Mouse (Mus musculus) midbrain, embryonic 14.5 days (tissue): ENCODE data around the gene Cyp2t4. TPM values are rescaled to one million over a fixed set of nuclear protein-coding genes. Genes with fewer than 3 reads are reported as not detected.

Source experiments
- ATAC-seq: fragments of 200-750 bp; cut with Nextera tagmentation; 2 replicates; pipeline ENCODE4 v1.8.0; 2017; ENCODE audit warnings: moderate number of reproducible peaks, moderate library complexity; ENCODE audit not compliant: low FRiP score, low TSS enrichment
- DNase-seq: peaks from one replicate; pipeline ENCODE4 v3.0.0-alpha.2; 2015
- H3K27ac ChIP-seq: fragments of 300-500 bp; sonication (generic); replicated peaks from 2 replicates; pipeline ENCODE4 v1.5.1; 2014; ENCODE audit warnings: mild to moderate bottlenecking, low read depth, low read length, moderate library complexity
- H3K27me3 ChIP-seq: fragments of 300-500 bp; sonication (generic); 2 replicates; pipeline ENCODE4 v1.6.1; 2014; ENCODE audit warnings: low read length, control low read depth, mixed read lengths; ENCODE audit not compliant: control insufficient read depth, insufficient read depth
- H3K36me3 ChIP-seq: fragments of 300-500 bp; sonication (generic); 2 replicates; pipeline ENCODE4 v1.6.1; 2014; ENCODE audit warnings: low read length, control low read depth; ENCODE audit not compliant: control insufficient read depth, insufficient read depth
- H3K4me1 ChIP-seq: fragments of 300-500 bp; sonication (generic); 2 replicates; pipeline ENCODE4 v1.6.1; 2014; ENCODE audit warnings: mild to moderate bottlenecking, antibody characterized with exemption, low read length, control low read depth; ENCODE audit not compliant: control insufficient read depth, insufficient read depth
- H3K4me2 ChIP-seq: fragments of 300-500 bp; sonication (generic); 2 replicates; pipeline ENCODE4 v1.6.1; 2014; ENCODE audit warnings: mild to moderate bottlenecking, low read length, moderate library complexity
- H3K4me3 ChIP-seq: fragments of 300-500 bp; sonication (generic); replicated peaks from 2 replicates; pipeline ENCODE4 v1.5.1; 2014; ENCODE audit warnings: low read depth, low read length
- H3K9ac ChIP-seq: fragments of 300-500 bp; sonication (generic); replicated peaks from 2 replicates; pipeline ENCODE4 v1.6.1; 2014; ENCODE audit warnings: mild to moderate bottlenecking, low read length, moderate library complexity
- H3K9me3 ChIP-seq: fragments of 300-500 bp; sonication (generic); 2 replicates; pipeline ENCODE4 v1.6.1; 2016; ENCODE audit warnings: low read length, control low read depth, mixed read lengths; ENCODE audit not compliant: control insufficient read depth
- WGBS: fragments of 180-500 bp; shearing (Covaris S2); extraction: QIAGEN DNeasy Blood & Tissue Kit; methylation state at CpG from one replicate; pipeline ENCODE4 v1.1.7; 2014; 5-methylcytosine and 5-hydroxymethylcytosine counted together
- polyA plus RNA-seq: library from polyadenylated mRNA; unstranded; fragments of >200 nt; fragmentation: Nextera tagmentation; extraction: Ambion mirVana; gene quantifications from 2 replicates; pipeline ENCODE4 v1.2.1, GENCODE M21; 2014

The Cyp2t4 gene
- polyA plus RNA-seq, 1 experiment from 2014 or later = 0.18 TPM

GRCm38 (mm10) chr7:27164112-27164947 lies 10.8 kb downstream of the Cyp2t4 start:
- H3K36me3 ChIP-seq = peaks cover 36% of the 10 kb centered on the region
- H3K9ac ChIP-seq = peak overlapping the region; percentile 34
- peaks cover 52% of the 10 kb centered on the region for H3K4me1 ChIP-seq
- H3K27me3 ChIP-seq = no peaks in the 10 kb centered on the region
- H3K27ac ChIP-seq = no peak overlapping the region
- H3K4me2 ChIP-seq = peak overlapping the region; percentile 88
- no peak for ATAC-seq
- WGBS = 80% methylated on average over 33 of the region's 33 CpGs
- DNase-seq = no peak
- H3K4me3 ChIP-seq = peak overlapping the region; percentile 78
- H3K9me3 ChIP-seq = no peaks in the 10 kb centered on the region

GRCm38 (mm10) chr7:27165007-27165655 lies 11.6 kb downstream of the Cyp2t4 start:
- peak overlapping the region; percentile 99; the same call in 1 of the 2 replicates for H3K27ac ChIP-seq
- DNase-seq = no peak
- peaks cover 50% of the 10 kb centered on the region for H3K4me1 ChIP-seq
- ATAC-seq = no peak
- H3K4me3 ChIP-seq = peak overlapping the region; percentile 78
- peak overlapping the region; percentile 87 for H3K9ac ChIP-seq
- 71% methylated on average over 23 of the region's 23 CpGs for WGBS
- H3K9me3 ChIP-seq = no peaks in the 10 kb centered on the region
- H3K36me3 ChIP-seq = peaks cover 33% of the 10 kb centered on the region
- H3K27me3 ChIP-seq = no peaks in the 10 kb centered on the region
- peak overlapping the region; percentile 88 for H3K4me2 ChIP-seq

GRCm38 (mm10) chr7:27165696-27166095 lies 12.2 kb downstream of the Cyp2t4 start:
- no peaks in the 10 kb centered on the region for H3K27me3 ChIP-seq
- peaks cover 44% of the 10 kb centered on the region for H3K4me1 ChIP-seq
- DNase-seq (no peak), ATAC-seq (no peak)
- WGBS = 2% methylated on average over 8 of the region's 8 CpGs
- peak overlapping the region; percentile 78 for H3K4me3 ChIP-seq
- H3K4me2 ChIP-seq = peak overlapping the region; percentile 88
- H3K9ac ChIP-seq = peak overlapping the region; percentile 87
- peak overlapping the region; percentile 99 for H3K27ac ChIP-seq
- H3K36me3 ChIP-seq = peaks cover 32% of the 10 kb centered on the region
- no peaks in the 10 kb centered on the region for H3K9me3 ChIP-seq

- Histone ChIP-seq H3K4me1 (peaks cover 39% of the 10 kb centered on the region), H3K4me2 (peak overlapping the region; percentile 88)
Observed at GRCm38 (mm10) chr7:27166229-27166613, 12.7 kb downstream of the Cyp2t4 start.

GRCm38 (mm10) chr7:27166614-27167474 lies 13.3 kb downstream of the Cyp2t4 start, which contains the start of gene Egln2:
Egln2 (minus strand) TSS chr7:27166802.
- no peaks in the 10 kb centered on the region for H3K9me3 ChIP-seq
- H3K4me1 ChIP-seq = peaks cover 35% of the 10 kb centered on the region
- H3K36me3 ChIP-seq = peaks cover 38% of the 10 kb centered on the region
- H3K4me2 ChIP-seq = peak within 1 kb of the TSS; percentile 88
- ATAC-seq = peak; percentile 87
- peak within 1 kb of the TSS; percentile 87 for H3K9ac ChIP-seq
- DNase-seq = peak; percentile 98
- H3K4me3 ChIP-seq = peak within 1 kb of the TSS; percentile 78
- no peaks in the 10 kb centered on the region for H3K27me3 ChIP-seq
- peak within 1 kb of the TSS; percentile 99 for H3K27ac ChIP-seq
- WGBS = 2% methylated on average over 61 of the region's 61 CpGs

More at GRCm38 (mm10) chr7:27166229-27166613, 12.7 kb downstream of the Cyp2t4 start:
- under 1% methylated on average over 30 of the region's 43 CpGs for WGBS
- H3K36me3 ChIP-seq = peaks cover 37% of the 10 kb centered on the region
- peak; percentile 90 for DNase-seq
- H3K9ac ChIP-seq = peak overlapping the region; percentile 87
- peak overlapping the region; percentile 99 for H3K27ac ChIP-seq
- H3K4me3 ChIP-seq = peak overlapping the region; percentile 78
- H3K27me3 ChIP-seq = no peaks in the 10 kb centered on the region
- peak; percentile 72 for ATAC-seq
- H3K9me3 ChIP-seq = no peaks in the 10 kb centered on the region

GRCm38 (mm10) chr7:27167475-27168094 lies 14.1 kb downstream of the Cyp2t4 start:
- ATAC-seq (no peak), DNase-seq (no peak)
- H3K4me2 ChIP-seq = peak overlapping the region; percentile 88
- H3K27ac ChIP-seq = peak overlapping the region; percentile 99
- H3K9me3 ChIP-seq = no peaks in the 10 kb centered on the region
- H3K9ac ChIP-seq = peak overlapping the region; percentile 87
- H3K36me3 ChIP-seq = peaks cover 40% of the 10 kb centered on the region
- WGBS = 74% methylated on average over 11 of the region's 11 CpGs
- H3K4me1 ChIP-seq = peaks cover 35% of the 10 kb centered on the region
- no peaks in the 10 kb centered on the region for H3K27me3 ChIP-seq
- H3K4me3 ChIP-seq = peak overlapping the region; percentile 78

GRCm38 (mm10) chr7:27168371-27168770 lies 14.9 kb downstream of the Cyp2t4 start:
- Histone ChIP-seq H3K9ac (no peak overlapping the region), H3K27me3 (no peaks in the 10 kb centered on the region), H3K4me3 (no peak overlapping the region), H3K27ac (no peak overlapping the region), H3K9me3 (no peaks in the 10 kb centered on the region), H3K4me2 (no peak overlapping the region), H3K4me1 (peaks cover 27% of the 10 kb centered on the region), H3K36me3 (peaks cover 41% of the 10 kb centered on the region)
- no peak for ATAC-seq
- no peak for DNase-seq
- WGBS = 94% methylated on average over 5 of the region's 5 CpGs

- H3K4me2 ChIP-seq = no peak overlapping the region
- no peaks in the 10 kb centered on the region for H3K27me3 ChIP-seq
- DNase-seq (no peak), ATAC-seq (no peak)
- no peak overlapping the region for H3K9ac ChIP-seq
- H3K36me3 ChIP-seq = peaks cover 45% of the 10 kb centered on the region
- no peak overlapping the region for H3K4me3 ChIP-seq
- no peak overlapping the region for H3K27ac ChIP-seq
- WGBS = 88% methylated on average over 3 of the region's 3 CpGs
- H3K4me1 ChIP-seq = peaks cover 5% of the 10 kb centered on the region; the same call in 1 of the 2 replicates
- no peaks in the 10 kb centered on the region for H3K9me3 ChIP-seq
Observed at GRCm38 (mm10) chr7:27170981-27171380, 17.5 kb downstream of the Cyp2t4 start.
